Mouse (Mus musculus) lung, embryonic 16.5 days (tissue): ENCODE measurements around the gene Prkag1. TPM values are rescaled to one million over a fixed set of nuclear protein-coding genes. Genes with fewer than 3 reads are reported as not detected.

Experiments used
- ATAC-seq: fragments of 200-750 bp; cut with Nextera tagmentation; 2 replicates; pipeline ENCODE4 v1.8.0; 2017; ENCODE audit warnings: low read depth, mild to moderate bottlenecking, moderate library complexity
- H3K27ac ChIP-seq: fragments of 300-500 bp; sonication (generic); 2 replicates; pipeline ENCODE4 v1.5.1; 2014; ENCODE audit warnings: mild to moderate bottlenecking, control low read depth, low read length
- H3K27me3 ChIP-seq: fragments of 300-500 bp; sonication (generic); 2 replicates; pipeline ENCODE4 v1.6.1; 2014; ENCODE audit warnings: low read depth, low read length, mixed read lengths; ENCODE audit not compliant: control insufficient read depth, insufficient read depth
- H3K36me3 ChIP-seq: fragments of 300-500 bp; sonication (generic); 2 replicates; pipeline ENCODE4 v1.6.1; 2014; ENCODE audit warnings: low read length; ENCODE audit not compliant: control insufficient read depth, insufficient read depth
- H3K4me1 ChIP-seq: fragments of 300-500 bp; sonication (generic); replicated peaks from 2 replicates; pipeline ENCODE4 v1.6.1; 2014; ENCODE audit warnings: low read length, mixed read lengths; ENCODE audit not compliant: control insufficient read depth, insufficient read depth
- H3K4me2 ChIP-seq: fragments of 300-500 bp; sonication (generic); 2 replicates; pipeline ENCODE4 v1.6.1; 2014; ENCODE audit warnings: low read depth, low read length, control low read depth
- H3K4me3 ChIP-seq: fragments of 300-500 bp; sonication (generic); 2 replicates; pipeline ENCODE4 v1.5.1; 2014; ENCODE audit warnings: mild to moderate bottlenecking, low read length, control low read depth
- H3K9ac ChIP-seq: fragments of 300-500 bp; sonication (generic); 2 replicates; pipeline ENCODE4 v1.6.1; 2014; ENCODE audit warnings: low read length, control low read depth
- H3K9me3 ChIP-seq: fragments of 300-500 bp; sonication (generic); 2 replicates; pipeline ENCODE4 v1.6.1; 2016; ENCODE audit warnings: low read length; ENCODE audit not compliant: control insufficient read depth
- WGBS: fragments of 180-500 bp; shearing (Covaris S2); extraction: QIAGEN DNeasy Blood & Tissue Kit; methylation state at CpG from one replicate; pipeline ENCODE4 v1.1.7; 2014; 5-methylcytosine and 5-hydroxymethylcytosine counted together
- polyA plus RNA-seq: library from polyadenylated mRNA; unstranded; fragments of >200 nt; fragmentation: Nextera tagmentation; extraction: Ambion mirVana; gene quantifications from 2 replicates; pipeline ENCODE4 v1.2.1, GENCODE M21; 2015

Prkag1 gene
- polyA plus RNA-seq, 1 experiment from 2014 or later, result 106 TPM

DNA sequence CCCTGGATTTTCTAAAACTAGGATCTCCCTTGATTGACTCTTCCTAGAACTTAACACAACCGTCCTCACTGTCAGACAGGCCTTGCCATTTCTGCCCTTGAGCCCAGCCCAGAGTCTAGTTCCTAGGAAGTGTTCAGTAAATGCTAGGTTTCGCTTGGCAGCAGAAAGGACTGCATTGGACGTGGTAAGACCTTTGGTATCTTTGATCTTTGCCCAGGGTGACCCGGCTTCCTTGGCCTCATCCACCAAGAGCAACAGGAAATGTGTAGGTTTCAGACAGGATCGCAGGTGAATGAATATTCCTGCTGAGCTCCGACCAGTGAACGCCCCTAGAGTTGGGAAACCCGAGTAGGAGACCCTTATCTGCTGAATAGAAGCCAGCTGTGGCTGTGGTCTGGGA is 28.4 kb downstream of the Prkag1 start:
- Histone ChIP-seq H3K27me3 (peaks cover 95% of the 10 kb centered on the region), H3K9me3 (no peaks in the 10 kb centered on the region), H3K4me2 (no peak overlapping the region), H3K9ac (no peak overlapping the region), H3K27ac (no peak overlapping the region), H3K36me3 (no peaks in the 10 kb centered on the region), H3K4me3 (no peak overlapping the region), H3K4me1 (peaks cover 23% of the 10 kb centered on the region)
- WGBS, result 5% methylated on average over 8 of the region's 8 CpGs
- no peak for ATAC-seq

DNA sequence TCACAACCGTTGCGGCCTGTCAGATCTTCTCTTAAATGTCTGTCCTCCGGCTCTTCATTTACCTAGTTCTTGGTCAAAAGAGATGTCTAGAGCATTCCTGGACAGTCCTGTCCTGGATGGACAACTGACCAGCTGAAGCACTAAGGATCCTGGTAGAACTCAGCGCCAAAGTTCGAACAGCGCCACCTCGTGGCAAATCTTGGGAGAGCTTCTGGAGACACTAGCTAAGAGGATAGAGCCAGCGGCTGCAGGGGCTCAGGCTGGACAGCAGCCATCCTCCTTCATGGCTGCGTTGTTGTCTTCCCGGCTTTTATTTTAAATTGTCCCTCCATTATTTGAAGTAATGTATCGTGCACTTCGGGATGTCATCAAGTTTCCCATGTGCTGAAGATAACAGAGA is 31.9 kb downstream of the Prkag1 start:
- Histone ChIP-seq H3K4me2 (no peak overlapping the region), H3K36me3 (no peaks in the 10 kb centered on the region), H3K4me3 (no peak overlapping the region), H3K9me3 (no peaks in the 10 kb centered on the region), H3K9ac (no peak overlapping the region), H3K27me3 (peaks cover 94% of the 10 kb centered on the region), H3K27ac (no peak overlapping the region), H3K4me1 (no peaks in the 10 kb centered on the region)
- ATAC-seq, result peak; percentile 51; the same call in 1 of the 2 replicates
- 11% methylated on average over 12 of the region's 12 CpGs for WGBS

DNA sequence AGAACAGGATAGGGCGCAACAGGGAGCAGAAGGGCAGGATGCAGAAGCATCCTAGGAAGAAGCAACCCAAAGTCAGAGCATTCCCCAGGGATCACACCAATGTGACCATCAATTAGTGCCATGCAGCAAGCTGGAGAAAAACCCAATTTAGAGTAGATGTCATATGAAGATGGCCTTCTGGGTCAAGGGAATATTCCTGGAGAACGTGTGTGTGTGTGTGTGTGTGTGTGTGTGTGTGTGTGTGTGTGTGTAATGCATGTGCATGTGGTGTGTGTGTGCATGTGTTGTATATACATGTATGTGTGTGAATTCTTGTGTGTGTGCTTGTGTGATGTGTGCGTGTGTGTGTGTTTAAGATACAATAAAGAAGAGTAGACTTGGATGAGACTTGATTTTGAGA is 32.4 kb downstream of the Prkag1 start:
- H3K4me3 ChIP-seq, result no peak overlapping the region
- no peak overlapping the region for H3K4me2 ChIP-seq
- H3K4me1 ChIP-seq, result no peaks in the 10 kb centered on the region
- H3K27me3 ChIP-seq, result peaks cover 95% of the 10 kb centered on the region
- H3K36me3 ChIP-seq, result no peaks in the 10 kb centered on the region
- WGBS, result 42% methylated on average over 3 of the region's 3 CpGs
- no peak for ATAC-seq
- no peak overlapping the region for H3K9ac ChIP-seq
- H3K9me3 ChIP-seq, result no peaks in the 10 kb centered on the region
- H3K27ac ChIP-seq, result no peak overlapping the region

DNA sequence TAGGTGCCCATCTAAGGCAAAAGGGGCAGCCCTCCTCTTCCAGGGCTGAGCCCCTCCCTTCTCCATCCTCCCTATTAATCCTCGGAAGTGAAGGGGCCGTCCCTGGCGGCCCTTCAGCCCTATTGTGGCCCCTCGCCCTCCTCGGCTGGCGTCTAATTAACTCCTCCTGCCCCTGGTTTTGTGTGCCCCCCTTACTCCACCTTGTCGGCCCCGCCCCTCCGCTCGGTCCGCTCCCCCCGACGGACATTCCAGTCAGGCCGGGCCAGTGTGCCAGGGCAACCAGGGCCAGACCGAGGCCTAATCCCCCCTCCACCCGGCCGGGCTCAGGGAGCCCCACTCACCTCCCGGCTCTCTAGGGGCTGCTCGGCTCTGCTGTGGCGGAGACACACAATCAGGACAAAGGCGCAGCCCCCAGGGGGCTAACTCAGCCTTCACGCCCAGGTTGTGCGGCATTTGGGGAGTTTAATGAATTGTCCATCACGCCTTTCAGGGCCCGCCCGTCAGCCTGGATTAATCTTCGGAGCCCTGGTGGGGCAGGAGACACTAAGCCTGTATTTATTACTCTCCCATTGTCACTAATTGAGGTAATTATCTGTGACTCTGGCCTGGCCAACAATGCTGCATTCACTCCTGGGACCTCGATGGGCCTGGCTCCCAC is 33.4 kb downstream of the Prkag1 start:
- ATAC-seq, result no peak
- H3K27me3 ChIP-seq, result peaks cover 95% of the 10 kb centered on the region
- H3K27ac ChIP-seq, result no peak overlapping the region
- WGBS, result 7% methylated on average over 28 of the region's 28 CpGs
- H3K9me3 ChIP-seq, result no peaks in the 10 kb centered on the region
- no peaks in the 10 kb centered on the region for H3K36me3 ChIP-seq
- H3K4me2 ChIP-seq, result no peak overlapping the region
- H3K9ac ChIP-seq, result no peak overlapping the region
- H3K4me1 ChIP-seq, result peaks cover 6% of the 10 kb centered on the region; the same call in 1 of the 2 replicates
- H3K4me3 ChIP-seq, result no peak overlapping the region

DNA sequence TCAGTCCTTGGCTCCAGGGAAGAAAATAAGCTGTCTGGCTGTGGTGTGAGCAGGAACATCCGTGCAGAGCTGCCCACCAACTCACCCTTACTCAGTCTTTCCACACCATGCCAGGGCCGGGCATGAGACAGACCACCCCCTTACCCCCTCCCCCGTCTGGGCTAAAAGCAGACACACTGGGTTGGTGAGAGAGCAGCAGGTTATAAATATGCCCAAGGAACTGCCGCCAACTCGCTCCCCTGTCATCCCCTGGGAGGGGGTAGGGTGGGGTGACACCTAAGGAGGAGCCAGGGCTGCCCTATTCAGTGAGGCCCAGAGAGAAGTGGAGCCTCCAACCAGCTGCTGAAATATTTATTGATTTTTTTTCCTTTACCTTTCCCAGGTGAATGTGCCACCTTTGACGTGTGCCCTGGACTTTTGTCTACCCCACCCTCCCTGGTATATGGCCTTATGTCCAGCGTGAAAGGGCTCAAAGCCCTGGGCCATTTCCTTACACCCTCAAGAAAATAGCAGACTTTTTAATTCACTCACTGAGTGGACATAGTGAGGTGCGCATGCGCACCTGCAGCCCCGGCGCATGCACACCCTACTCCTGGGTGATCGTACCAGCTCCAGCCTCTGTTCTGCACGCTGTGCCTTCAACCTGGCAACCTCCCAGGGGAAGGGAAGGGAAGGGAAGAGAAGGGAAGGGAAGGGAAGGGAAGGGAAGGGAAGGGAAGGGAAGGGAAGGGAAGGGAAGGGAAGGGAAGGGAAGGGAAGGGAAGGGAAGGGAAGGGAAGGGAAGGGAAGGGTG is 34.3 kb downstream of the Prkag1 start:
- Histone ChIP-seq H3K9me3 (no peaks in the 10 kb centered on the region), H3K36me3 (no peaks in the 10 kb centered on the region), H3K9ac (no peak overlapping the region), H3K4me2 (no peak overlapping the region), H3K4me1 (peaks cover 10% of the 10 kb centered on the region), H3K27me3 (peaks cover 96% of the 10 kb centered on the region), H3K4me3 (no peak overlapping the region), H3K27ac (no peak overlapping the region)
- ATAC-seq, result no peak
- WGBS, result 10% methylated on average over 13 of the region's 13 CpGs

DNA sequence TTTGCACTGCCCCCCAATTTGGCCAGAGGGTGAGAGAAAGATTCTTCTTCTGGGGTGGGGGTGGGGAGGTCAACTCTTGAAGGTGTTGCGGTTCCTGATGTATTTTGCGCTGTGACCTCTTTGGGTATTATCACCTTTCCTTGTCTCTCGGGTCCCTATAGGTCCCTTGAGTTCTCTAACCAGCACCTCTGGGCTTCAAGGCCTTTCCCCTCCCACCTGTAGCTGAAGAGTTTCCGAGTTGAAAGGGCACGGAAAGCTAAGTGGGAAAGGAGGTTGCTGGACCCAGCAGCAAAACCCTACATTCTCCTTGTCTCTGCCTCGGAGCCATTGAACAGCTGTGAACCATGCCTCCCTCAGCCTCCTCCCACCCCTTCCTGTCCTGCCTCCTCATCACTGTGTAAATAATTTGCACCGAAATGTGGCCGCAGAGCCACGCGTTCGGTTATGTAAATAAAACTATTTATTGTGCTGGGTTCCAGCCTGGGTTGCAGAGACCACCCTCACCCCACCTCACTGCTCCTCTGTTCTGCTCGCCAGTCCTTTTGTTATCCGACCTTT is 38.1 kb downstream of the Prkag1 start:
- no peak for ATAC-seq
- Histone ChIP-seq H3K27me3 (peaks cover 99% of the 10 kb centered on the region), H3K4me1 (peaks cover 20% of the 10 kb centered on the region), H3K4me3 (no peak overlapping the region), H3K9me3 (no peaks in the 10 kb centered on the region), H3K4me2 (no peak overlapping the region), H3K36me3 (no peaks in the 10 kb centered on the region), H3K27ac (no peak overlapping the region), H3K9ac (no peak overlapping the region)
- under 1% methylated on average over 13 of the region's 13 CpGs for WGBS

DNA sequence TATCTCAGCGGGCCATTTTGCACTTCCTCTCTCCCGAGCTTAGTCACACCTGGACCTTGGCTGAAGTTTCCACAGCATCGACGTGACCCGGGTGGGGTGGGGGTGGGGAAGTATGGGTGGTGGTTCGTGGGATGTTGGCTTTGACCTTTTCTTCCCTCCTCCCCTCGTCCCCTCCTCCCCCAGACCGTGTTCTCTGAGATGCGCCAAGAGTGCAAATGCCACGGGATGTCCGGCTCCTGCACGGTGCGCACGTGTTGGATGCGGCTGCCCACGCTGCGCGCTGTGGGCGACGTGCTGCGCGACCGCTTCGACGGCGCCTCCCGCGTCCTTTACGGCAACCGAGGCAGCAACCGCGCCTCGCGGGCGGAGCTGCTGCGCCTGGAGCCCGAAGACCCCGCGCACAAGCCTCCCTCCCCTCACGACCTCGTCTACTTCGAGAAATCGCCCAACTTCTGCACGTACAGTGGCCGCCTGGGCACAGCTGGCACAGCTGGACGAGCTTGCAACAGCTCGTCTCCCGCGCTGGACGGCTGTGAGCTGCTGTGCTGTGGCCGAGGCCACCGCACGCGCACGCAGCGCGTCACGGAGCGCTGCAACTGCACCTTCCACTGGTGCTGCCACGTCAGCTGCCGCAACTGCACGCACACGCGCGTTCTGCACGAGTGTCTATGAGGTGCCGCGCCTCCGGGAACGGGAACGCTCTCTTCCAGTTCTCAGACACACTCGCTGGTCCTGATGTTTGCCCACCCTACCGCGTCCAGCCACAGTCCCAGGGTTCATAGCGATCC is 38.9 kb downstream of the Prkag1 start:
- H3K36me3 ChIP-seq, result no peaks in the 10 kb centered on the region
- H3K9ac ChIP-seq, result no peak overlapping the region
- 1% methylated on average over 75 of the region's 75 CpGs for WGBS
- no peaks in the 10 kb centered on the region for H3K9me3 ChIP-seq
- peaks cover 99% of the 10 kb centered on the region for H3K27me3 ChIP-seq
- H3K4me2 ChIP-seq, result no peak overlapping the region
- peak overlapping the region; percentile 15; the same call in 1 of the 2 replicates for H3K4me3 ChIP-seq
- no peak overlapping the region for H3K27ac ChIP-seq
- ATAC-seq, result no peak
- peaks cover 20% of the 10 kb centered on the region for H3K4me1 ChIP-seq

DNA sequence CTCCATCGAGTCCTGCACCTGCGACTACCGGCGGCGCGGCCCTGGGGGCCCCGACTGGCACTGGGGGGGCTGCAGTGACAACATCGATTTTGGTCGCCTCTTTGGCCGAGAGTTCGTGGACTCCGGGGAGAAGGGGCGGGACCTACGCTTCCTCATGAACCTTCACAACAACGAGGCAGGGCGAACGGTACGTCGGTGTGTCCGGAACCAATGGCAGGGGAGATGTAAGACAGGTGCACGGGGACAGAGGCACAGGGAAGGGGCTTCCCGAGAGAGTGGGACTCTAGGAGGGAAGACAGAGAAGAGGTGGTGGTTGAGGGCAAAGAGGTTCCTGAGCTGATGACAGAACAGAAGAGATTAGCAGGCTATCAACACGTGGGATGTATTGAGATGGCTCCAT is 39.5 kb downstream of the Prkag1 start:
- Histone ChIP-seq H3K9ac (no peak overlapping the region), H3K27me3 (peaks cover 96% of the 10 kb centered on the region), H3K4me3 (no peak overlapping the region), H3K27ac (no peak overlapping the region), H3K4me1 (peaks cover 20% of the 10 kb centered on the region), H3K9me3 (no peaks in the 10 kb centered on the region), H3K4me2 (no peak overlapping the region), H3K36me3 (no peaks in the 10 kb centered on the region)
- 1% methylated on average over 23 of the region's 23 CpGs for WGBS
- no peak for ATAC-seq

DNA sequence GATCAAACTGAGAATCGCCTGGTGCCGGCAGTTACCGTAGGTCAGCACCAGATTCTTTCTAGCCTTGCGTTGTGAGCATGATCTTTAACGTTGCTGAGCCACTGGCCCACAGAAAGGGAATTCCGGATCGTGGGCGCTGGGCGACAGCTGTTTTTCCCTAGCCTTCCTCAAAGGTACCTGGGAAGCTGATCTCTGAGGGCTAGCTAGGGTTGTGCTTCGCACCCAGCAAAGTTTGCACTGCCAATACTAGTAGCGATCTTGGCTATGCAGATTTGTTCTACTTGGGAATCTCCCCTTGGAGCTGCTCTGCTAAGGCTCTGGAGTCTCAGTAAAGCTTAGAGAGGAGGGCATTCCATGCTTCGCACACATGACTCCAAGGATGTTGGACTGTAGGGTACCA is 40.1 kb downstream of the Prkag1 start:
- Histone ChIP-seq H3K27ac (no peak overlapping the region), H3K9ac (no peak overlapping the region), H3K27me3 (peaks cover 91% of the 10 kb centered on the region), H3K4me3 (peak overlapping the region; percentile 30), H3K36me3 (no peaks in the 10 kb centered on the region), H3K9me3 (no peaks in the 10 kb centered on the region), H3K4me1 (peaks cover 20% of the 10 kb centered on the region), H3K4me2 (peak overlapping the region; percentile 39; the same call in 1 of the 2 replicates)
- ATAC-seq, result no peak
- WGBS, result 1% methylated on average over 12 of the region's 12 CpGs
